Mouse (Mus musculus) neural tube, embryonic 14.5 days (tissue): ENCODE measurements at regions not wholly inside any gene's neighbourhood (a gene's known extent, or its start where the extent isn't known, plus 50 kb on each side); places are given as distances from the start of the nearest gene placed in this dataset.
"Not testable (repeated sequence)": the region's sequence is repeated elsewhere in the genome, so short reads cannot be mapped to it uniquely, and the experiment has no call there.

ENCODE experiments used
- ATAC-seq: fragments of 200-750 bp; cut with Nextera tagmentation; 2 replicates; pipeline ENCODE4 v1.8.0; 2017; ENCODE audit warnings: low read depth, mild to moderate bottlenecking, moderate TSS enrichment, moderate library complexity
- H3K27ac ChIP-seq: fragments of 300-500 bp; sonication (generic); 2 replicates; pipeline ENCODE4 v1.5.1; 2014; ENCODE audit warnings: low read depth, mild to moderate bottlenecking, control low read depth, low read length, moderate library complexity, mixed read lengths
- H3K27me3 ChIP-seq: fragments of 300-500 bp; sonication (generic); 2 replicates; pipeline ENCODE4 v1.6.1; 2014; ENCODE audit warnings: low read length; ENCODE audit not compliant: control insufficient read depth, insufficient read depth
- H3K36me3 ChIP-seq: fragments of 300-500 bp; sonication (generic); 2 replicates; pipeline ENCODE4 v1.6.1; 2014; ENCODE audit warnings: low read length, mixed read lengths; ENCODE audit not compliant: control insufficient read depth, insufficient read depth
- H3K4me1 ChIP-seq: fragments of 300-500 bp; sonication (generic); 2 replicates; pipeline ENCODE4 v1.6.1; 2014; ENCODE audit warnings: low read length; ENCODE audit not compliant: control insufficient read depth, insufficient read depth
- H3K4me2 ChIP-seq: fragments of 300-500 bp; sonication (generic); 2 replicates; pipeline ENCODE4 v1.6.1; 2014; ENCODE audit warnings: mild to moderate bottlenecking, low read depth, low read length, control low read depth
- H3K4me3 ChIP-seq: fragments of 300-500 bp; sonication (generic); 2 replicates; pipeline ENCODE4 v1.5.1; 2014; ENCODE audit warnings: low read depth, low read length, control low read depth, mixed read lengths
- H3K9ac ChIP-seq: fragments of 300-500 bp; sonication (generic); replicated peaks from 2 replicates; pipeline ENCODE4 v1.6.1; 2014; ENCODE audit warnings: low read depth, mild to moderate bottlenecking, control low read depth, low read length, mixed read lengths
- H3K9me3 ChIP-seq: fragments of 300-500 bp; sonication (generic); 2 replicates; pipeline ENCODE4 v1.6.1; 2016; ENCODE audit warnings: low read length; ENCODE audit not compliant: control insufficient read depth
- WGBS: fragments of 180-500 bp; shearing (Covaris S2); extraction: QIAGEN DNeasy Blood & Tissue Kit; methylation state at CpG from one replicate; pipeline ENCODE4 v1.1.7; 2014; 5-methylcytosine and 5-hydroxymethylcytosine counted together

DNA sequence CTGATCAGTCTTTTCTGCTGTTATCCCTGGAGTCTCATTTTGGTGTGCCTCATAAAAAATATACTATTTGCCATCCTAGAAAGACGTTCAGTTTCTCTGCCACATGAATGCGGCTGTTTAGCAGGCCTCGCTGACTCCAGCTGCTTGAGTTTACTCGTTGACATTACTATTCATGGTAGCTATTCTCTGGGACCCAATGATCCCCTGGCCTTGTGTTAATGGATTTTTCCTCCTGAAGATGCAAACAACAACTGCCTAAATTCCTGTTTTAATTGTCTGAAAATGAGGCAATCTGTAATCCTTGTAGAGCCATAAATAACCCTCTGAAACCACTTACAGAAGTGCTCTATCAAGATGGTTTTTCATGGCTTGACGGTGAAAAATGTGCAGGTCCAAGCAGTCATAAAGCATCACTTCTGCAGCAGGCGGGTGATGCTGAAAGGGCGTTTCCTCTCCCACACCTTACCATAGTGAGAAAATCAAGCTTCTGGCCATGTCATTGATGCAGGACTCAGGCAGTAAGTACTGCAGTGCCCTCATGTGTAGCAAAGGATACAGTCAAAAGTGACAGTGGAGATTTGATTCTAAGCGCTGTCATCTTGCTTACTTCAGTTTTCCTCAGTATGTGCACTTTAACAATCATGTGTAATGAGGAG, 419.7 kb upstream of the Lrp1b start:
- H3K4me3 ChIP-seq: no peak overlapping the region
- peak overlapping the region; percentile 40; the same call in 1 of the 2 replicates for H3K27ac ChIP-seq
- no peaks in the 10 kb centered on the region for H3K4me1 ChIP-seq
- H3K4me2 ChIP-seq: no peak overlapping the region
- H3K9ac ChIP-seq: no peak overlapping the region
- WGBS: 31% methylated on average over 8 of the region's 8 CpGs
- H3K36me3 ChIP-seq: no peaks in the 10 kb centered on the region
- no peaks in the 10 kb centered on the region for H3K9me3 ChIP-seq
- no peaks in the 10 kb centered on the region for H3K27me3 ChIP-seq
- peak; percentile 89 for ATAC-seq

GRCm38 (mm10) chr2:43097560-43098233, 444.3 kb upstream of the Lrp1b start:
- H3K36me3 ChIP-seq: no peaks in the 10 kb centered on the region
- no peaks in the 10 kb centered on the region for H3K27me3 ChIP-seq
- no peak overlapping the region for H3K4me2 ChIP-seq
- no peaks in the 10 kb centered on the region for H3K4me1 ChIP-seq
- H3K9ac ChIP-seq: no peak overlapping the region
- no peaks in the 10 kb centered on the region for H3K9me3 ChIP-seq
- H3K4me3 ChIP-seq: no peak overlapping the region
- no peak overlapping the region for H3K27ac ChIP-seq
- no peak for ATAC-seq
- 81% methylated on average over 4 of the region's 4 CpGs for WGBS

DNA sequence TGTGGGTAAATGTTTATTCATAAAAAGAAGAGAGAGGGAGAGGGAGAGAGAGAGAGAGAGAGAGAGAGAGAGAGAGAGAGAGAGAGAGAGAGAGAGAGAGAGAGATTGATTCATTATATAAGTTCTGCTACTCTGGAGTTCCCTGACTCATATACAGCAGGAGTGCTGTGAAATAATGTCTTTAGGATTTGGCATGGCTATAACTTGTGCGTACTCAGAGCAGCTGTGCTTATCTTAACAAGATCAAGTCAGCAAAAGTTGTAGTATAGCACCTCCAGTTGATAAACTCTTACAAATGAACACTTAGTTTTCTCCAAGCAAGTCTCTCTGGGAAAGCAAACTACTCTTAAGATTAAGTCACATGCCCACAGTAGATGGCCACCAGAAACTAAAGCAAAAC, 435.3 kb upstream of the Kynu start:
- H3K27ac ChIP-seq: no peak overlapping the region
- no peak for ATAC-seq
- H3K27me3 ChIP-seq: no peaks in the 10 kb centered on the region
- H3K4me1 ChIP-seq: no peaks in the 10 kb centered on the region
- no peak overlapping the region for H3K4me3 ChIP-seq
- H3K4me2 ChIP-seq: no peak overlapping the region
- WGBS: 84% methylated on average over 1 of the region's 1 CpGs
- no peaks in the 10 kb centered on the region for H3K36me3 ChIP-seq
- no peaks in the 10 kb centered on the region for H3K9me3 ChIP-seq
- no peak overlapping the region for H3K9ac ChIP-seq

GRCm38 (mm10) chr2:43153574-43153973, 401.6 kb upstream of the Kynu start:
- Histone ChIP-seq H3K4me2 (no peak overlapping the region), H3K4me1 (no peaks in the 10 kb centered on the region), H3K36me3 (no peaks in the 10 kb centered on the region), H3K4me3 (no peak overlapping the region), H3K9me3 (no peaks in the 10 kb centered on the region), H3K9ac (no peak overlapping the region), H3K27ac (no peak overlapping the region), H3K27me3 (no peaks in the 10 kb centered on the region)
- ATAC-seq: no peak

DNA sequence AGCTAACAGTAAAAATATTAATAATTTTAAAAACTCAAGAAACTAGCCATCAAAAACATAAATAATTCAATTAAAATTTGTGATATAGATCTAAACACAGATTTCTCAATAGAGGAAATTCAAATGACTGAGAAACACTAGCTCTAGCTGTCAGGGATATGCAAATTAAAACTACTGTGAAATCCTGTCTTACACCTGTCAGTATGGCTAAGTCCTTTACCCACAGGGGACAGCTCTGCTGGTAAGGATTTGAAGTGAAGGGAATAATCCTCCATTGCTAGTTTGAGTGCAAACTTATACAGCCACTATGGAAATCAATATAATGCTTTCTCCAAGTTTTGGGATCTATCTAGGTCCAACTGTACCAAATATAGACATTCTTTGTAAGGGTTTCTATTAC, 373.0 kb upstream of the Kynu start:
- H3K27me3 ChIP-seq: no peaks in the 10 kb centered on the region
- no peaks in the 10 kb centered on the region for H3K4me1 ChIP-seq
- no peaks in the 10 kb centered on the region for H3K9me3 ChIP-seq
- ATAC-seq: no peak
- H3K9ac ChIP-seq: no peak overlapping the region
- no peak overlapping the region for H3K4me2 ChIP-seq
- no peaks in the 10 kb centered on the region for H3K36me3 ChIP-seq
- H3K4me3 ChIP-seq: no peak overlapping the region
- H3K27ac ChIP-seq: no peak overlapping the region

DNA sequence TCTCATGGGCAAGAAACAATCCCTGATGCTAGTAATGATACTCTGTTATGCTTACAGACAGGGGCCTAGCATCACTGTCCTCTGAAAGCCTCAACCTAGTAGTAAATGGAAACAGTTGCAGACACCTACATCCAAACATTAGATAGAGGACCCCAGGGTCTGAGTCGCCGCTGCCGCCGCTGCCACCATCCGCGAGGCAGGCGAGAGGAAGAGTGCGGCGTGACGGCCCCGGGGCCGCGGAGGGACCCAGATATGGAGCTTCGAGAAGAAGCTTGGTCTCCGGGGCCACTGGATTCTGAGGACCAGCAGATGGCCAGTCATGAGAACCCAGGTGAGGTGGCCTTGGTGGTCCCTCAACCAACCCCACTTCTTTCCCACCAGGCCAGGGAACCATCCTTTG, 359.6 kb upstream of the Kynu start:
- not testable (repeated sequence) for H3K4me1 ChIP-seq, H3K27ac ChIP-seq, H3K27me3 ChIP-seq, H3K4me2 ChIP-seq, H3K9ac ChIP-seq, H3K36me3 ChIP-seq, H3K9me3 ChIP-seq, ATAC-seq, H3K4me3 ChIP-seq
- 94% methylated on average over 15 of the region's 15 CpGs for WGBS

DNA sequence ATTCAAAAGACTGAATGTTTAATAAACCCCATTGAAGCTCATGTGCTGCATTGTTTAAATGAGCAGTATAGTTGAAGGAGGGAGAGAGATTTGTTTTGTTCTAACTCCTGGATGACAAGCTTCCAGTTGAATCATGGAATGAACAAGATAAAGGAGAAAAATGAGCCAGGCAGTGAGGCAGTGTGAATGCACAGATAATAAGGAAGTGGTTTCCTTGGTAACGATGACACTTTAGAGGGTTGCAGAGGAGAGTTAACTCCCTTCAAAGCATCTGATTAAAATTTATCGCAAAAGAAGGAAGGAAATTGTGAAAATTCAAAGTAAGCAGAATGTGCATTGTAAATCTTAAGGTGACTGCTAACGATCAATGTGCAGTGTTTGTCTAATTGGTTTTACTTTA, 346.9 kb upstream of the Kynu start:
- no peak overlapping the region for H3K4me2 ChIP-seq
- no peaks in the 10 kb centered on the region for H3K27me3 ChIP-seq
- no peak overlapping the region for H3K27ac ChIP-seq
- no peak overlapping the region for H3K9ac ChIP-seq
- ATAC-seq: no peak; the same call in 1 of the 2 replicates
- no peaks in the 10 kb centered on the region for H3K36me3 ChIP-seq
- 73% methylated on average over 3 of the region's 3 CpGs for WGBS
- no peak overlapping the region for H3K4me3 ChIP-seq
- no peaks in the 10 kb centered on the region for H3K4me1 ChIP-seq
- H3K9me3 ChIP-seq: no peaks in the 10 kb centered on the region

DNA sequence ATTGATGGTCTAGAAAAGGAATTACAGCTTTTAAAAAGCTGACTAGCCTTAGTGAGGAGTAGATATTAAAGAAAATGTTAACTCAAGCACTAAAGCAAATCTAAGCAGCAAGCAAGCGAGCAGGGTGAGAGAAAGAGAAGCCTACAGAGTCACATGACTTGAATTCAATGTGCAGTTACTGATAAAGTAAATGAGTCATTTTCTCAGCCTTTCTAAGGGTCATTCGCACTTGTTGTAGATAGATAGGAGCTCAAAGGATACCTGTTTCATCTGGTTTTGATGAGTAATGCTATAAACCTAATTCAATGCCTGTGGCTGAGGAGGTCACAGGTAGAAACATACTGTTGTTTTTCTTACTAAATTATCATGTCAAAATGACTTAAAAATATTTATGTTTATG, 341.2 kb upstream of the Kynu start:
- 72% methylated on average over 2 of the region's 2 CpGs for WGBS
- Histone ChIP-seq H3K36me3 (no peaks in the 10 kb centered on the region), H3K27ac (no peak overlapping the region), H3K9ac (no peak overlapping the region), H3K4me2 (no peak overlapping the region), H3K27me3 (no peaks in the 10 kb centered on the region), H3K4me3 (no peak overlapping the region), H3K4me1 (no peaks in the 10 kb centered on the region), H3K9me3 (no peaks in the 10 kb centered on the region)
- ATAC-seq: no peak

- Histone ChIP-seq H3K9me3 (no peaks in the 10 kb centered on the region), H3K4me1 (no peaks in the 10 kb centered on the region), H3K9ac (no peak overlapping the region), H3K27me3 (no peaks in the 10 kb centered on the region), H3K27ac (no peak overlapping the region), H3K36me3 (no peaks in the 10 kb centered on the region), H3K4me3 (no peak overlapping the region), H3K4me2 (no peak overlapping the region)
- ATAC-seq: no peak
- 42% methylated on average over 1 of the region's 1 CpGs for WGBS
These were observed 338.0 kb upstream of the Kynu start for GRCm38 (mm10) chr2:43217119-43217518.
